Mouse (Mus musculus): ENCODE data around the gene Rgs3.

DNA sequence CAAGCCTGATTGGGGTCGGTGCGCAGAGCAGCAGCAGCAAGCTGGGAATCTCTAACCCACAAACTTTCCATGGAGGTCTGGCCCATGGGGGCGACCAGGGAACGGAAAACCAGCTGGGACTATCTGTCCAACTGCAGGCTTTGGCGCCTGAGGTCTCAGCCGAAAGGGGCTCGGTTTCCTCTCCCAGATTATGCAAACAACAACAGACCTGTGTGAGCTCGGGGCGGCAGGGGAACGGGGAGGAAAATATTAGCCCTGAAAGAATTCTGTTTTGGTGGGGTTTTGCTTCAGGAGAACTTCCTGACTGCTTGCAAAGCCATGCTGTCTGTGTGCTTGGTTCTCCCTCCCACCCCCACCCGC is 81.6 kb downstream of the Rgs3 start:
- no peak for TF ChIP-seq CTCF (IDR thresholded peaks at IDR 0.05; ENCODE audit: low read depth)
- TF ChIP-seq EP300 (IDR thresholded peaks at IDR 0.05; ENCODE audit: low read depth), result 0 out of 2 replicates have a peak, but pooled peaks have one; percentile 11

All from liver, postnatal 0 days (tissue).